Mouse (Mus musculus) stomach, postnatal 0 days (tissue): ENCODE data around the gene Gphb5. TPM values are rescaled to one million over a fixed set of nuclear protein-coding genes. Genes with fewer than 3 reads are reported as not detected.

Experiments
- ATAC-seq: fragments of 200-750 bp; cut with Nextera tagmentation; 2 replicates; pipeline ENCODE4 v1.8.0; 2017; ENCODE audit not compliant: low FRiP score, low TSS enrichment
- DNase-seq: peaks from one replicate; pipeline ENCODE4 v3.0.0-alpha.2; 2016; ENCODE audit warnings: low spot score
- H3K27ac ChIP-seq: fragments of 300-500 bp; sonication (generic); replicated peaks from 2 replicates; pipeline ENCODE4 v1.5.1; 2014; ENCODE audit warnings: mild to moderate bottlenecking, control low read depth
- H3K27me3 ChIP-seq: fragments of 300-500 bp; sonication (generic); 2 replicates; pipeline ENCODE4 v1.6.1; 2014; ENCODE audit warnings: low read length; ENCODE audit not compliant: control insufficient read depth, insufficient read depth
- H3K36me3 ChIP-seq: fragments of 300-500 bp; sonication (generic); 2 replicates; pipeline ENCODE4 v1.6.1; 2014; ENCODE audit warnings: low read length, mixed read lengths; ENCODE audit not compliant: control insufficient read depth, insufficient read depth
- H3K4me1 ChIP-seq: fragments of 300-500 bp; sonication (generic); replicated peaks from 2 replicates; pipeline ENCODE4 v1.6.1; 2014; ENCODE audit warnings: antibody characterized with exemption; ENCODE audit not compliant: control insufficient read depth, insufficient read depth
- H3K4me2 ChIP-seq: fragments of 300-500 bp; sonication (generic); replicated peaks from 2 replicates; pipeline ENCODE4 v1.6.1; 2014; ENCODE audit warnings: low read depth, mild to moderate bottlenecking, control low read depth, moderate library complexity
- H3K4me3 ChIP-seq: fragments of 300-500 bp; sonication (generic); 2 replicates; pipeline ENCODE4 v1.5.1; 2014; ENCODE audit warnings: low read depth, low read length, control low read depth
- H3K9ac ChIP-seq: fragments of 300-500 bp; sonication (generic); 2 replicates; pipeline ENCODE4 v1.6.1; 2014; ENCODE audit warnings: mild to moderate bottlenecking, low read length, control low read depth, mixed read lengths
- H3K9me3 ChIP-seq: fragments of 300-500 bp; sonication (generic); 2 replicates; pipeline ENCODE4 v1.6.1; 2016; ENCODE audit warnings: low read length; ENCODE audit not compliant: control insufficient read depth
- CTCF ChIP-seq: IDR thresholded peaks from 2 replicates; pipeline ENCODE4 v1.5.1; 2016; ENCODE audit warnings: antibody characterized with exemption, low read depth, mild to moderate bottlenecking, moderate library complexity
- EP300 ChIP-seq: optimal IDR thresholded peaks from 2 replicates; pipeline ENCODE3; 2016; ENCODE audit warnings: antibody characterized with exemption
- WGBS: fragments of 180-500 bp; shearing (Covaris S2); extraction: QIAGEN DNeasy Blood & Tissue Kit; methylation state at CpG from one replicate; pipeline ENCODE4 v1.1.7; 2014; 5-methylcytosine and 5-hydroxymethylcytosine counted together
- polyA plus RNA-seq: library from polyadenylated mRNA; unstranded; fragments of >200 nt; fragmentation: Nextera tagmentation; extraction: Ambion mirVana; gene quantifications from 2 replicates; pipeline ENCODE4 v1.2.1, GENCODE M21; 2015

Gphb5 gene
- polyA plus RNA-seq, 1 experiment from 2014 or later = not detected

DNA sequence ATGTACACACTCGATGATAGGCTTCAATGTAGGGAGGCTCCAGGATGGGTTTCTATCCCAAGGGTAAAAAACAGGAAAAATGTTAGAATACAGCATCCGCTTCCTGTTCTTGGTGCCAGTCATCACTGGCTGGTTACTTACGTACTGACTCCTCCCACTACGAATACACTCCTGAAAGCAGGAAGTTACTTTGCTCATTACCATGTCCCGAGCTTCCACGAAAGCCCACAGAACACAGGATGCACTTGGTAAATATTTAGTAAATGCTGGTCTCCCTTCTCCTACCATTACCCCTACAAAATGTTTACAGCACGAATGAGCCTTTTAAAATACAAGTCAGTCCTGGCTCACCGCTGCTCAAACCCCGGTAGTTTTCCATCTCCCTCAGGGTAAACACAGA is 3.6 kb downstream of the Gphb5 start:
- ATAC-seq (peak; percentile 35; the same call in 1 of the 2 replicates), DNase-seq (no peak)
- no peak overlapping the region for H3K4me3 ChIP-seq
- no peaks in the 10 kb centered on the region for H3K4me1 ChIP-seq
- 65% methylated on average over 9 of the region's 9 CpGs for WGBS
- no peaks in the 10 kb centered on the region for H3K9me3 ChIP-seq
- H3K27ac ChIP-seq = no peak overlapping the region
- no peak overlapping the region for H3K4me2 ChIP-seq
- H3K27me3 ChIP-seq = no peaks in the 10 kb centered on the region
- no peaks in the 10 kb centered on the region for H3K36me3 ChIP-seq
- TF ChIP-seq EP300 (no peak), CTCF (no peak)
- H3K9ac ChIP-seq = no peak overlapping the region

DNA sequence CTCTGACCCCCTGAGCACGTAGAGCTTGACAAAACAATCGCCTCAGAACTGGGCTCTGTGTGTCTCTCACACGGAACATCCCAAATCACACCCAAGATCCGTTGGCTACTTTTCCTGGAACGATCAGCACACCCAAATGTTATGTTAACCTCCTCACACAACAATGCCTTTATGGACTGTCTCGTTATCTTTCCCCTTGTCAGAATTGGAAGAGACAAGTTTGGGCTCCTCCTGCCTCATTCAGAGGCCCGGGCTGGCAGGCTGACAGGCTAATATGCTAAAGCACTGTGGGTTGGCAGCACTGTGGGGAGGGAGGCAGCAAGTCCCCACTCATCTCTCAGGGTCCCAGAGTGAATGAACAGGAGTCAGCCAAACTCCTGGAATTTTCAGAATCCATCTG is 19.5 kb downstream of the Gphb5 start:
- DNase-seq (no peak), ATAC-seq (no peak)
- no peak overlapping the region for H3K27ac ChIP-seq
- H3K9ac ChIP-seq = no peak overlapping the region
- 32% methylated on average over 7 of the region's 7 CpGs for WGBS
- no peak overlapping the region for H3K4me2 ChIP-seq
- no peaks in the 10 kb centered on the region for H3K9me3 ChIP-seq
- 0 out of 2 replicates have a peak, but pooled peaks cover 2% of the 10 kb centered on the region for H3K36me3 ChIP-seq
- TF ChIP-seq EP300 = no peak
- no peak for TF ChIP-seq CTCF
- no peaks in the 10 kb centered on the region for H3K27me3 ChIP-seq
- H3K4me1 ChIP-seq = no peaks in the 10 kb centered on the region
- no peak overlapping the region for H3K4me3 ChIP-seq

DNA sequence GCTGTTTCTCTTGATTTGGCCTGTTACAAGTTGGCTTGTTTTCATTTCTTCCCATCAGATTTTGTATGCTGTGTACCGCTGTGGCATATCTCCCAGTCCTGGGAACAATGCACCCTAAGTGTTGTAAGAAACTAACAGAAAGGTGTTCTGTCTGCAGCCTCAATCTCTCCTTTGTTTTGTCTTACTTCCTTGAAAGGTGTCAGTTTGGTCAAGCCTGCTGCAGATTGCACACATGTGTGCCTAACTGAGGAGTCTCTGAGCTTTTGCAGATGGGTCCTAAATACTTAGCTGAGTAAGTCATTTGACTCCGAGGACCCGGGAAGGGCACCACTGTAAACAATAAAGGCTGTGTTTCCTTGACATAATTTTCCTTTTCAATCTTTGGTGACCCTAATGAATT is 20.0 kb downstream of the Gphb5 start:
- Histone ChIP-seq H3K9me3 (no peaks in the 10 kb centered on the region), H3K36me3 (0 out of 2 replicates have a peak, but pooled peaks cover 2% of the 10 kb centered on the region), H3K4me1 (no peaks in the 10 kb centered on the region), H3K4me3 (no peak overlapping the region), H3K27me3 (no peaks in the 10 kb centered on the region), H3K9ac (no peak overlapping the region), H3K27ac (no peak overlapping the region), H3K4me2 (no peak overlapping the region)
- WGBS = 39% methylated on average over 3 of the region's 3 CpGs
- no peak for ATAC-seq
- no peak for DNase-seq
- TF ChIP-seq EP300 (no peak), CTCF (no peak)

DNA sequence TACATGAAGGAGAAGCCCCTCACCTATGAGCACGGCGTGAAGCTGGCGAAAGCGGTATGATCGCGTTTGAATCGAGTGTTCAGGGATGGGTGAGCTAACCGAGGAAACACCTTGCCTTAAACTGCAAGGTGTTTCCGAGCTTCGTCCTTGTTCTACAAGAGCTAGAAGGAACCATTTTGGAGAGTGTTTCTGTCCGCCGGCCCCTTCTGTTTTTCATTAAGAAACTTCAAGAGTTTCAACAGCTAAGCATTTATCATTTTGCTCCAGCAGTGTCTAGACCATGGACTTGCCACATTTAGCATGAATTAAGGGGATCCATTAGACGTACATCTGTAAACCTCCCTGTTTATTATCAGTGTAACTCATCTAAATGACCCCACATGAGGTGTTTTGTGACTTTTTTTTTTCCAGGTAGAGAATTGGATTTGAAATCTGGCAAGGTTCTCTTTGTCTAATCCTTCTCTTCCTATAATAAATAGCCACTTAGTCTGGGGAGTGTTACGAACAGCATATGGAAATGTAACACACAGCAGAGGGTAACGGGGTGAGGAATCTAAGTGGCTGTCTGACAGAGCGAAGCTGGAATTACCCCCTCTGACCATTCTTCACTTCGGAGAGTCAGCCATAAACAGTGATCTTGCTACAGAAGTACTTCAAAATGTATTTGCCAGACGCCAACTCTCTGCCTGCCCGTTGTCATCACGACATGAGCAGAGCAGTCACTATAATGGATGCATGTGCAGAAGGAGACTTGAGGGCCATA is 22.4 kb downstream of the Gphb5 start:
- WGBS = 68% methylated on average over 20 of the region's 20 CpGs
- Histone ChIP-seq H3K4me2 (no peak overlapping the region), H3K4me3 (no peak overlapping the region), H3K36me3 (no peaks in the 10 kb centered on the region), H3K27ac (no peak overlapping the region), H3K4me1 (no peaks in the 10 kb centered on the region), H3K27me3 (no peaks in the 10 kb centered on the region), H3K9me3 (no peaks in the 10 kb centered on the region), H3K9ac (no peak overlapping the region)
- no peak for DNase-seq
- no peak for ATAC-seq
- TF ChIP-seq CTCF (no peak), EP300 (no peak)

DNA sequence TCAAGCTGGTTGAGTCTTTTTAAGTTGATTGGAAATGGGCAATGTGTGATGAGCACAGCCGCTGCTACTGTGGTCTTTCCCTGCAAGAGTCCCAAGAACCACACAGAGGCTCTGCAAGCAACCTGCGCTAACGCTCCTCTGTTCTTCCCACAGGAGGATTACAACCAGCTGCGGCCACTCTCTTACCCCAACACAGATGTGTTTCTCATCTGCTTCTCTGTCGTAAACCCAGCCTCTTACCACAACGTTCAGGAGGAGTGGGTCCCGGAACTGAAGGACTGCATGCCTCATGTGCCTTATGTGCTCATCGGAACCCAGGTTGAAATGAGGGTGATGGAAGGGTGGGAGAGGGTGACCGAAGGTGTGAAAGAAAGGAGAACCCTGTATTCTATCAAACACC is 25.1 kb downstream of the Gphb5 start:
- no peak for TF ChIP-seq EP300
- TF ChIP-seq CTCF = no peak
- Histone ChIP-seq H3K4me1 (no peaks in the 10 kb centered on the region), H3K9ac (no peak overlapping the region), H3K9me3 (no peaks in the 10 kb centered on the region), H3K27me3 (no peaks in the 10 kb centered on the region), H3K36me3 (no peaks in the 10 kb centered on the region), H3K4me2 (no peak overlapping the region), H3K4me3 (no peak overlapping the region), H3K27ac (no peak overlapping the region)
- WGBS = 78% methylated on average over 9 of the region's 9 CpGs
- ATAC-seq (no peak), DNase-seq (no peak)

DNA sequence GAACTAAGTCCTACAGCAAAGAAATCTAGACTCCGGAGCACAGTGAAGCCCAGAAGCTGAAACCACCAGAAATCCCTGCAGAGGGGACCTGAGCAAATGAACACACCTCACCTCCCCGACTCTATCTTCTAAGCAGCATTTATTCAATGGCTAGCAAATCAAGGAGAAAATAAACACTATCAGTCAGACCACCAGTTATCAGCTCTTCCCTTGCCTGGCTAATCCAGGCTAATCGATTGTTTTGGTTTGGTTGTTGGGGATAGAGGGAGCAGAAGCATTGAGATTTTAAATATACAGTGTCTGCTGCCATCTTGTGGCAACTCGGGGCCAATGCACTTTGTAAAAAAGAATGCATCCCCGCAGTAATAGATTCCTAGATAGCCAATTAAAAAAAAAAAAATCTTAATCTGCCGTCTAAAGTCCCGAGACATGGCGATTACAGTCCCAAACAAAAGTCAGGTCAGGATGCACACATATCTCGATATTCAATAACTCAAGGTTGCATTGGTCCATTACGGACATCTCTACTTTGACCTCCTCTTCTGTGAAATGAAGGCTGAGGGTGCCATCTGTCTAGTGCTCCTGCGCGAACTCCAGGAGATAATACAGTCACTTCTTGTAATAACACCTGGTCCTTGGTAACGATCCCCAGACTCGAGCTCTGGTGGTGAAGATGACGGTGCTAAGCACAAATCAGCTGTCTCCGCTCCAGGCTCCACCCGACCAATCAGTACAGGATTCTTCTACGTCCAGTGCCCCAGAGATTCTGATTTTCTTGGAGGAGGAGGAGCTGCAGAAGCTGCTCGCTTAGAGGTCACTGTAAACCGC is 27.1 kb downstream of the Gphb5 start:
- no peak overlapping the region for H3K27ac ChIP-seq
- peak; percentile 86 for TF ChIP-seq CTCF
- no peak for TF ChIP-seq EP300
- no peak for ATAC-seq

More for the DNA sequence above, 27.1 kb downstream of the Gphb5 start:
- H3K9ac ChIP-seq = no peak overlapping the region
- DNase-seq = no peak
- H3K27me3 ChIP-seq = no peaks in the 10 kb centered on the region
- no peaks in the 10 kb centered on the region for H3K36me3 ChIP-seq
- WGBS = 41% methylated on average over 20 of the region's 20 CpGs
- no peaks in the 10 kb centered on the region for H3K9me3 ChIP-seq
- no peak overlapping the region for H3K4me3 ChIP-seq
- no peaks in the 10 kb centered on the region for H3K4me1 ChIP-seq
- no peak overlapping the region for H3K4me2 ChIP-seq
